Mouse (Mus musculus) CH12.LX (cell line): ENCODE data around the gene Obox3.
"Not testable (repeated sequence)": the region's sequence is repeated elsewhere in the genome, so short reads cannot be mapped to it uniquely, and the experiment has no call there.

ENCODE experiments used
- CTCF ChIP-seq, 2 experiments: IDR thresholded peaks in 1 of 2; conservative IDR thresholded peaks in 1 of 2; 2 replicates each; pipeline ENCODE4 v1.5.1; 2011 to 2012; ENCODE audit warnings: low read depth in 2 of 2, low read length in 2 of 2, improper control_type of control experiment in 1 of 2, inconsistent platforms in 1 of 2, mild to moderate bottlenecking in 1 of 2, moderate library complexity in 1 of 2
- ETS1 ChIP-seq: conservative IDR thresholded peaks from 2 replicates; pipeline ENCODE4 v1.6.1; 2012; ENCODE audit warnings: low read depth, mild to moderate bottlenecking, inconsistent platforms, low read length, improper control_type of control experiment, moderate library complexity
- KAT2A ChIP-seq: IDR thresholded peaks from 2 replicates; pipeline ENCODE4 v1.6.1; 2012; ENCODE audit warnings: low read length, improper control_type of control experiment, inconsistent platforms; ENCODE audit not compliant: insufficient replicate concordance
- POLR2A ChIP-seq: IDR thresholded peaks from 2 replicates; pipeline ENCODE4 v1.6.1; 2011; ENCODE audit warnings: low read depth, mild to moderate bottlenecking, improper control_type of control experiment, low read length
- SIN3A ChIP-seq: IDR thresholded peaks from 2 replicates; pipeline ENCODE4 v1.6.1; 2012; ENCODE audit warnings: low read length, improper control_type of control experiment, inconsistent platforms
- ZNF384 ChIP-seq: IDR thresholded peaks from 2 replicates; pipeline ENCODE4 v1.6.1; 2012; ENCODE audit warnings: low read depth, low read length, improper control_type of control experiment, inconsistent platforms

DNA sequence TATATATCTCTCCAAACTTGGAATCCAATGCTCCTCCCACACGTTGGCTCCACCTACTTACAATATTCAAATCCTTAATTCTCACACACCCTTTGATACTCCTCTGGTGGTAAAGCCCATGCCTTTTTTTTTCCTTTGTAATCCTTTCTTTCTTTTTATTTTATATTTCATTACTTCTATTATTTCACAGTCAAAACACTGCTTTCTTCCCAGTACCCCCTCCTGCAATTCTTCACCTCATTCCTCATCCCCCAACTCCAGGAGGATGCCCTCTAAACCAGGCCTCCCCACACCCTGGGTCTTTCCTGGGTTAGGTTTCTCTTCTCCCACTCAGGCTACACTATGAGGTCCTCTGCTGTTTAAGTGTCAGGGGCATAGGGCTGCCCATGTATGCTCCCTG lies at the start of gene Obox3:
- not testable (repeated sequence) for TF ChIP-seq CTCF (conservative IDR thresholded peaks at IDR 0.05 in 1 of 2, IDR thresholded peaks at IDR 0.05 in 1 of 2; ENCODE audit: low read depth in 2 of 2, low read length in 2 of 2); SIN3A; POLR2A; ETS1; KAT2A; ZNF384
